Mouse (Mus musculus) bone marrow macrophage, adult 2 months (primary cell): Measurements from ENCODE around the gene Trip6.

Source experiments
- CTCF ChIP-seq: IDR thresholded peaks from 2 replicates; pipeline ENCODE4 v1.5.1; 2012; ENCODE audit warnings: low read depth, mild to moderate bottlenecking, low read length, moderate library complexity
- POLR2A ChIP-seq: IDR thresholded peaks from 2 replicates; pipeline ENCODE4 v1.6.1; 2012; ENCODE audit warnings: mild to moderate bottlenecking, low read depth, low read length, borderline replicate concordance

DNA sequence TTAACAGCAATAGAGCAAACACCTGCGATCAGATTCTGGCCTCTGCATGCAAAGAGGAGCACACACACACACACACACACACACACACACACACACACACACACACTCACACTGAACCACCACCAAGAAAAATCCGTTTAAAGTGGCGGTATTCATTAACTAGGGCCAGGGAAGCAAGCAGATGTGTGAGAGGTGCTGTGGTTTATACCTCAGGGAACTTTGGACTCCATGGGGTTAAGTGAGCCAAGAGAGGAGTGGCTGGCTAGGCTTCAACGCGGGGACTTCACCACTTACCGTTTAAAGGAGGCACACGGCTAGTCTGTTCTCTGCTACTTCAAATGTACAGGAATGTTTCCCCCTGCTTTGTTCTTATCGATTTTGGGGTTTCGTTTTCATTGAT lies 31.6 kb upstream of the Trip6 start:
- TF ChIP-seq CTCF = no peak
- no peak for TF ChIP-seq POLR2A
